19 mouse cellular contexts compared by ENCODE assay signal in the genomic region with DNA sequence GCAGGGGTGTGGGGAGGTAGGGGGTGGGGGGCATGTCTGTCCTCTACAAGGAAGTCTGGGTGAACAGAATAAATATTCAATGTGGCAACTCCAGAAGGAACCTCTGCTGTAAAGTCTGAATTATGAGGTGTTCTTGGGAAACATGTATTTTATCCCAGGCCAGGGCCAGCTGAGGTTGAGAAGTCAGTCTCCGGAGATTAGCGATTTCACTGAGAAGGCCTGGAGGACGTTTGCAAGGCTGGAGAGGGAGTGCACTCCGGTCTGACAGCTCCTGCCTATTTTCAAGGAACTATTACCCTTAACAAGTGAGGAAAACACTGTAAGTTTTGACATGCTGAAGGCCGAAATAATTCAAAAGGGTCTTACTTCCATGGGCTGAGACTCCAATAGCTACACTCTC.
DNase-seq lines count a peak whose midpoint lies in the region; ATAC-seq and TF ChIP-seq lines count a peak whose summit lies in the region.
"Had no signal": no experiment of that assay in that cellular context is flagged by ENCODE, and none has a peak within 500 bp of the region (broad histone marks: within the 10 kb centered on the region; RNA-seq: fewer than 3 reads in every experiment).

No protein-coding gene starts in this region.

- no peak for ATAC-seq in limb, embryonic 14.5 days (ENCODE audit: low FRiP score, low read depth)
- ATAC-seq in liver, embryonic 11.5 days (replicated peaks; ENCODE audit: low FRiP score): no peak
- ATAC-seq: forebrain, embryonic 15.5 days; intestine, embryonic 15.5 days had no signal

- H3K9ac ChIP-seq in limb, embryonic 14.5 days (ENCODE audit: low read depth, low read length, severe bottlenecking): no peak overlapping the region
- H3K9ac ChIP-seq in liver, embryonic 11.5 days (ENCODE audit: low read depth, low read length): no peak overlapping the region
- H3K9ac ChIP-seq: embryonic facial prominence, embryonic 12.5 days; forebrain, embryonic 15.5 days; heart, embryonic 12.5 days; hindbrain, embryonic 14.5 days; intestine, embryonic 15.5 days had no signal

- no peak for TF ChIP-seq POLR2A in limb, embryonic 14.5 days (IDR thresholded peaks at IDR 0.05; ENCODE audit: borderline replicate concordance, extremely low read depth, insufficient read depth, insufficient read length)

- intact Hi-C loops in left cerebral cortex, postnatal 36 days (cut with DNase I): no loop called here

- no peak overlapping the region for H3K4me2 ChIP-seq in limb, embryonic 14.5 days (replicated peaks; ENCODE audit: low read depth, low read length, severe bottlenecking)
- no peak overlapping the region for H3K4me2 ChIP-seq in liver, embryonic 11.5 days
- H3K4me2 ChIP-seq: embryonic facial prominence, embryonic 12.5 days; forebrain, embryonic 15.5 days; heart, embryonic 12.5 days; hindbrain, embryonic 14.5 days; intestine, embryonic 15.5 days had no signal

- no peak overlapping the region for H3K4me3 ChIP-seq in limb, embryonic 14.5 days (replicated peaks; ENCODE audit: low read length)
- no peak overlapping the region for H3K4me3 ChIP-seq in liver, embryonic 11.5 days (ENCODE audit: low read depth, low read length)
- H3K4me3 ChIP-seq: embryonic facial prominence, embryonic 12.5 days; forebrain, embryonic 15.5 days; gastrocnemius, adult 2 months; heart, embryonic 12.5 days; hindbrain, embryonic 10.5 days; intestine, embryonic 15.5 days had no signal

- 0 out of 2 replicates have a peak overlapping the region, but pooled peaks have one; percentile 34 for H3K27ac ChIP-seq in limb, embryonic 14.5 days (replicated peaks; ENCODE audit: low read depth, low read length)
- H3K27ac ChIP-seq in liver, embryonic 11.5 days (ENCODE audit: low read depth, low read length): no peak overlapping the region
- H3K27ac ChIP-seq: embryonic facial prominence, embryonic 12.5 days; forebrain, embryonic 15.5 days; gastrocnemius, adult 2 months; hindbrain, embryonic 10.5 days; hindbrain, embryonic 14.5 days; intestine, embryonic 15.5 days had no signal

- H3K4me1 ChIP-seq in limb, embryonic 14.5 days (ENCODE audit: control insufficient read depth, insufficient read depth, low read length): peaks cover 9% of the 10 kb centered on the region; the same call in 1 of the 2 replicates
- no peaks in the 10 kb centered on the region for H3K4me1 ChIP-seq in liver, embryonic 11.5 days (replicated peaks; ENCODE audit: control insufficient read depth, insufficient read depth, low read length)
- H3K4me1 ChIP-seq: embryonic facial prominence, embryonic 12.5 days; forebrain, embryonic 15.5 days; heart, embryonic 12.5 days; hindbrain, embryonic 10.5 days; intestine, embryonic 15.5 days had no signal

- WGBS in limb, embryonic 14.5 days: 28% methylated on average over 5 of the region's 5 CpGs
- 55% methylated on average over 5 of the region's 5 CpGs for WGBS in liver, embryonic 11.5 days

- no peaks in the 10 kb centered on the region for H3K36me3 ChIP-seq in limb, embryonic 14.5 days (ENCODE audit: control insufficient read depth, insufficient read depth, low read length)
- H3K36me3 ChIP-seq in liver, embryonic 11.5 days (ENCODE audit: control insufficient read depth, insufficient read depth, low read length): no peaks in the 10 kb centered on the region
- H3K36me3 ChIP-seq: embryonic facial prominence, embryonic 12.5 days; forebrain, embryonic 15.5 days; heart, embryonic 12.5 days; hindbrain, embryonic 10.5 days; intestine, embryonic 15.5 days had no signal

- DNase-seq in adrenal gland, postnatal 10 days: peak; percentile 35
- DNase-seq in adrenal gland, postnatal 4 days (ENCODE audit: low spot score in 2 of 2): no peak
- DNase-seq in NIH3T3 (ENCODE audit: low read depth): peak; percentile 28
- DNase-seq in forelimb bud, embryonic 11.5 days (ENCODE audit: low read depth, low spot score): peak; percentile 68
- no peak for DNase-seq in limb, embryonic 14.5 days (ENCODE audit: low spot score)
- no peak for DNase-seq in liver, embryonic 11.5 days (ENCODE audit: low spot score)
- no peak for DNase-seq in left cerebral cortex, postnatal 36 days (ENCODE audit: low spot score in 2 of 2)
- DNase-seq: cerebellum, adult 11-12 months; cerebellum, adult 9-10 months; cerebellum, postnatal 25 days; gastrocnemius, adult 2 months; gastrocnemius, postnatal 25 days had no signal

- no peaks in the 10 kb centered on the region for H3K27me3 ChIP-seq in limb, embryonic 14.5 days (ENCODE audit: control insufficient read depth, insufficient read depth, low read length)
- no peaks in the 10 kb centered on the region for H3K27me3 ChIP-seq in liver, embryonic 11.5 days (replicated peaks; ENCODE audit: control insufficient read depth, insufficient read depth, low read length)
- H3K27me3 ChIP-seq: CH12.LX; embryonic facial prominence, embryonic 12.5 days; forebrain, embryonic 15.5 days; heart, embryonic 12.5 days; intestine, embryonic 15.5 days had no signal

- H3K9me3 ChIP-seq in limb, embryonic 14.5 days (ENCODE audit: control insufficient read depth, low read length): no peaks in the 10 kb centered on the region
- H3K9me3 ChIP-seq in liver, embryonic 11.5 days (ENCODE audit: control insufficient read depth, low read length): no peaks in the 10 kb centered on the region
- H3K9me3 ChIP-seq: embryonic facial prominence, embryonic 12.5 days; forebrain, embryonic 15.5 days; heart, embryonic 12.5 days; hindbrain, embryonic 10.5 days; intestine, embryonic 15.5 days had no signal

Comparison
In these comparisons a context has a peak if more than half of its experiments do, and no peak if none do; other contexts are left out.
1. DNase-seq: peak in adrenal gland, postnatal 10 days (single experiment), NIH3T3 (single experiment) and forelimb bud, embryonic 11.5 days (single experiment); none in adrenal gland, postnatal 4 days (0 of 2), limb, embryonic 14.5 days (single experiment), liver, embryonic 11.5 days (single experiment) and left cerebral cortex, postnatal 36 days (0 of 2).